Mouse (Mus musculus): ENCODE data around the gene Nod1.
"Not testable (repeated sequence)": the region's sequence is repeated elsewhere in the genome, so short reads cannot be mapped to it uniquely, and the experiment has no call there.

Gene Nod1

DNA sequence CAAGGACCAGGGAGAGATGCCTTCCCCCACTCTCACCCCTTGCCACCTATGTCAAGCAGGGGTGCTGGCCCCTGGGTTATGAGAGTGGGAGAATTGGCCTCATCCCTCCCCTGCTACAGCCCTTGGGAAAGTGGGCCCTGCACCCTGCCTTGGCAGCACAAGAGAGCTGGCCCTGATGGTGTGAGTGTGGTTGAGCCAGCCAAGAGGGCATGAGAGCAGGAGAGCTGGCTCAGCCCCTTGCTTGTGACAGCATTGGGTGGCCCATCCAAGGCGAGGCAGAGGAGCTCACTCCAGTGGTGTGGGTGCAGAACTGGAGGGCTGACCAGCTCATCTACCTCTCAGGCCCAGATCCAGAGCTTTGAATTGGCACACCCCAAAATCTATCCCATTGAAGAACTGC, 3.2 kb upstream of the Nod1 start:
- DNase-seq = no peak

DNA sequence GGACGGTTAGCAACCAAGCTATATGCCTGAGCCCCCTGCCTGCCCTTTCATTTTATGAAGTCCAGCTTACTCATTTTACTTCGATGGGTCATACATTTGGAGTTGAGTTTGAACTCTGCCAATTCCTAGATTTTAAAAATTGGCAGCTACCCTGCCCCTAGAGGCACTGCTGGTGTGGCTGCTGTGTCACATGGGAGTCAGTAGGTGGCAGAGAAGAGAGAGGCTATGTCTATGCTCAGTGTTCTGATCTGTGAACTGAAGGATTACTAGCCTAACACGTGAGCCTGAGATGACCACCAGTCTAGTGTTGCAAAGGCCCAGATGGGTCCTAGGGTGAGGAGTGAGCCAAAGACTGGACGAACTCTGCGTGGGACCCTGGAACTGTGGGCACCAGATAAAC, 2.1 kb upstream of the Nod1 start:
- no peak for DNase-seq

DNA sequence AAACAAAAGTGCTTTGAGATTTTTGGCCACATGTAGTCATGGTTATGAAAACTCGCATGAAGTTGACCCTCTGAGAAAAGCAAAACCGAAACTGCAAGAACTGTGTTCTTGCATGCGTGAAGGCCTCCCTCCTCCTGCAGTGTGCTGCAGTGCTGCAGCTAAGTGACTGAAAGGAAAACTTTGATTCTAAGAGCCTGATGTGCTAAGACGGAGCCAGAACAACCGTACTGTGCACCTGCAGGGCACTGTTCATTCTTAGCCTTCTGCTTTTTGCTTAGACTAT, 458 bp upstream of the Nod1 start:
- no peak for DNase-seq

DNA sequence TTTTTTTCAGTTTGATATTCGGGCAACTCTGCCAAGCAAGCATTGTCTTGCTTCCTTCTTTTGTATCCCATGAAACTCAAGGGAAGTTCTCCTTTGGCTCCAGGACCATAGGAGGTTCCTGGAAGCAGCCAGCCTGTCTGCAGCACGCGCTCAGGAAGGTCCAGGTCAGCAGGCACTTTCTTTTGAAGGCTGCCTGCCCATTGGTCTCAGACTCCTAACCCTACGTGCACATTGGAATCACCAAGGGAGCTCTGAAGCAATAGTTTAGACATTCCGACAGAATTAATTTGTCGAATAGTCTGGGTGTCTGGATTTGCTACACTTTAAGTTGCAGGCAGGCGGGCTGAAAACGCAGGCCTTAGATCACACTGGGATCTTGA, 691 bp downstream of the Nod1 start:
- no peak for DNase-seq

DNA sequence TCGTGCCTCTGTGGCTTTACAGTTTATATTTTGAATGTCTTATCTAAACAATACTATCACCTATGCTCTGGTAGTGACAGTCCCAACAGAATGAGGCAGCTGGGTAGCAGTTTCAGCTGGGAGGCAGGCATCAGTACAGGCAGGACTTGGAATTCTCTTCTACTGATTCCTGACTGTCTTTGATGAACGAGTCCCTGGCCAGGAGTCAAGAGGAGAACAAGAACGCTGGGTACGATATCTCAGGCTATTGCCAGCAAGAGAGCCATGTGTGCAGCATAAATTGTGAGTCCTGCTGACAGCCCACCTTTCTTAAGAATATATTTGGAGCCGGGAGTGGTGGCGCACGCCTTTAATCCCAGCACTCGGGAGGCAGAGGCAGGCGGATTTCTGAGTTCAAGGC, 1.9 kb downstream of the Nod1 start:
- no peak for DNase-seq

DNA sequence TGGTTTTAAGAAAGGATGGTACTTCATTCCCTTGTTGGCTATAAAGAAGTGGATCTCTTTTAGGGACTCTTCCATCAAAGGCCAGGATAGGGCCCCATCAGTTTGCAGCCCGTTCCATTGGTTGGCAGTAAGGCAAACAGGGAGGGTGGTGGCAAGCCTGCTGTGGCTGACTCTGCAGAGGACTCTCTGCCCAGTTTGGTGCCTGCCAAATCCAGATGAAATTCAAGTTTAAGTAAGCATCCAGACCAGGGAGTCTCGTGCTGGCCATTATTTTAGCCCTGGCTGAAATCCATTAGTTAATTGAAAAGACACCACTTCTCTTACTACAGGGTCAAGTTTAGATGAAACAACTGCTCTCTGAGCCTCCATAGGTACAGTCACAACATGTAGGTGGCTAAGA, 2.6 kb downstream of the Nod1 start:
- DNase-seq = no peak

DNA sequence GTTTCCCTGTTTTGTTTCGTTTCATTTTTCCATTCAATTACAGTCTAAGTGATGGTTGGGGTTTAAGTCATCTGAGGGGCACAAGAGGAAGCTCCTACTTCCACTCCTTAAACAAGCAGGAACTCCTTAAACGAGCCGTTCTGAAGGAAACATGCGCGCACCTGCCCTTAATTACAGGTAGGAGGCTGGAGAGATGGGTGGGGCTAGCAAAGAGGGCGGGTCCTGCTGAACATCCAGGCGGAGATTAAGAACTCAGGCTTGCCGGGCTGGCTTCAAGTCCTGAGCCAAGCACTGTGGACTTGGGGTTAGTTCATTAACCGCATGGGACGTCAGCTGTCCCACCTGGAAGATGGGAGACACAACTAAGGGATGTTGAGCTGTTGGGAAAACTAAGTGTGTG, 4.8 kb downstream of the Nod1 start:
- DNase-seq = no peak

DNA sequence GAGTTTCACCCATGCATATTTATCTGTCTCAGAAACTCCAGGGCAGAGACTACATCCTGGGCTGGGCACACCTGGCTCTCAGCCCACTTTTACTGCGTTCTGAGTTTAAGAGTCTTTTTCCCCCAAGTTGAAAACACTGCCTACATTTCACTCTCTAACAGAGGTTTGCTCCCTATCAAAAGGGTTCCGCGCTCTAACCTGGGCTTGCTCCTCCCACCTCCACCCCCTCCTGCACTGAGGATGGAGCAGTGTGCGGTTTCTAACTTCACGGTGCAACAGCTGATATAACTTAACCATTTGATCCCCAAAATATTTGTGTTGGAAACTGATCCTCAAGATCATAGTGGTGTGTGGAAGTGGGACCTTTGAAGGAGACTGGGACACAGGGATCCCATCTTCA, 7.2 kb downstream of the Nod1 start:
- no peak for DNase-seq

DNA sequence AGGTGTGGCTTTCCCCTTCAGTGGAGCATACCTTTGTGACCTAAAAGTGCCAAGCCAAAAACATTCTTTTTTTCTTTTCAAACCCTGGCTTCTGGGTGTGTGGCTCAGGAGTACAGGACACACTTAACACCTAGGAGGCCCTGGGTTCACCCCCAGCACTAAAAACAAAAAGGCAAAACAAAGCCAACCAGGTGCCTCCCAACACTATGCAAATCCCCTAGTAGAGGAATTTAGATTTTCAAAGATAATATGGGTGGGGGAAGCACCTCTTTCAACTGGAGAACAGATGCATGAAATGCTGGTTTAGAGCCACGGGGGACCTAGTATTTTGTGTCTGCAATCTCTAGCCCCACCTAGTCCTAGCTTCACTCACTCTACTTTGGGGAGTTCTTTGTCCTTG, 7.7 kb downstream of the Nod1 start:
- DNase-seq = no peak

DNA sequence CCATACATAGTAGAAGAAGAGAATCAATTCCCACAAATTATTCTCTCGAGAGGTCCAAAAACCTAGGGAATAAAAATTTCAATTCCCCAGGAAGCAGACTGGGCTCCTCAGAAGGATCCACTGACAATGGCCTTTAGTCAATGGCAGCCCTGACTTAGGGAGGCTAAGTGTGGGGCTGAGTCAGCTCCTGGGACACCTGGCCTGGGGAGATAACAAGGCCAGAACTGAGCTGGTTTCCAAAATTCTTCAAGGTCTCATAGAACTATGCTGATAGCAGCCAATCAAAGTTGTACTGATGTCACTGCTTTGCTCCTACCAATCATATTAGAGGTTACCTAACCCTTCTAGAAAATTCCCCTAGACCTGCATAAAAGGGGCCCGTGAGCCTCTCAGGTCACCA, 8.8 kb downstream of the Nod1 start:
- DNase-seq = no peak

DNA sequence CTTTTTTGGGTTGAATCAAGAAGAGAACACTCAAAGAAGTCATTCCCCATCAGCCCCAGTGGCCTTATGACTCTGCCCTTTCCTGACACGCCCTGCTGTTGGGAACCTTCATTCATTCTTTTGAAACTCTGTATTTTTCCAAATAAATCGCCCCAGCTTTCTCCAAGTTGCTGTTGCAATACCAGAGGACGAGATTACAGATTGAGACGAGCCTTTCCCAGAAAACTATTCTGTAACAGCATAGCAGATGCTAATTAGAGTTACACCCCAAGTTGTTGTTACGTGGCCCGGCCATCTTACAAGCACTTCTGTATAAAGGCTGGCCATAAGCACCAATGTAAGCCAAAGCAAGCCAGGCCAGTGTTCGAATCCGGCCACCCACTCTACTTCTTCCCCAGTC, 14.8 kb downstream of the Nod1 start:
- no peak for DNase-seq

DNA sequence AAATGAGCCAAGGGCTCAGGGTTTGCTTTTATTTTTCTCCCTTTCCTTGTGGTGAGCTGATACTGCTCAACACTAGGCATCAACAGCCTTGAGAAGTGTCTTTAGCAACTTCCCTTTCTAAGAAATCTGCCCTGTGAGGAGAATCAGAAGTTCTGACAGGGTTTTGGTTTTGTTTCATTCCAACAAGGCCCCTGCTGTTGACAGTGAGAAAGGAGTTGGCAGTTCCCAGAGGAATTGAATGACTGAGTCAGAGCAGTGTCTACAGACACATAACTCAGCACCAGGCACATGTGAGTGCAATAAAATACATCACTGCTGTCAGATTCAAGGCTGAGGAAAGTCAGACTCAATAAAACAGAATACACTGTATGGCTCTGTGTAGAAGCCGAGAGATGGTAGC, 16.0 kb downstream of the Nod1 start:
- no peak for DNase-seq

DNA sequence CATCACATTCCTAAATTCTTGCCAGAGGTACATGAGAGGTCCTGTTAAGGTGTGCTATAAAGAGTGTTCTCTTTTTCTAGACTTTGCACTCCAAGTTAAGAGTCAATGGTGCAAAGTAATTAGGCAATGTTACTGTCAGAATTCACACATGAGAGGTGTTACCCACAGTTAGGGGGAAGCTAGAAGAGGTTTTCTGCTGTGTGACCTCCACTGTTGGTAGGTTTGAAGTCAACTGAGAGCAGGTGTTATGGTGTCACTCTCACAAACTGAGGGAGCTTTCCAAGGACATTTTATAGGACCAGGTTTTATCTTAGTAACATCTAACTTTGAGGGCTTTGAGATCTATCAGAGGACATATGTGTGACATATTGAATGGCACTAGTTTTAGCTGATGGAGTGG, 16.5 kb downstream of the Nod1 start:
- no peak for DNase-seq

DNA sequence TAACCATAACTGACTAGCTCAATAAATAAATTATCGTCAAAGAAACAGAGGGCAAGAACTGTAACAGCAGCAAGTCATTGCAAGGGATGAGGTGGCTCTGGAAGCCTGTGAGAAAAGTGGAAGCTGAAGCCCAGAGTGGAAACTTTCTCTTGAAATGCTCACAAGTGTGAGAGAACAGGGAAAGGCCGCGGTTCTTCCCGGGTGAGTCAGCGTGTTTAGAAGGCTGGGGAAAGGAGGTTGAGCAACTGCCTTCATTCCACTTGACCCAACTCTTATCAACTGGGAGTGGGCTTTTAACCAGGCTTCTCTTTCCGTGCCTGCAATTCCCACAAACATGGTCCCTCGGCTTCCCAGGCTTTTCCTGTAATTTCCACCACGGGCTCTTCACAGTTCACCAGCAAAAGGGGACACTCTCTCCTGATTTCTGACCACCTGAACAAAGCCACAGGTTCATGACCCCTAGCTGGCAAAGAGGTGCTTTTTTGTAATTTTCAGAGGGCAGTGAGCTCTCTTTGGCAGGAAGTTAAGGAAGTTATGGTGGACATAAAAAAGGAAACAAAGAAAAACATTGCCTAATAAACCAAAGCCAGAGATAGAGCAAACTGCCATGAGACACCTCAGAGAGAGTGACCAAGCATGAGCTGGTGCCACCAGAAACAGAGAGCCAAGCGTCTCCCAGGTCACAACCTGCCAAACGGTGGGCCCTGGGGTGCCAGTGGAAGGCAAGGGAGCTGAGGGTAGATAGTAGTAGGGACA, 17.6 kb downstream of the Nod1 start:
- DNase-seq = no peak

DNA sequence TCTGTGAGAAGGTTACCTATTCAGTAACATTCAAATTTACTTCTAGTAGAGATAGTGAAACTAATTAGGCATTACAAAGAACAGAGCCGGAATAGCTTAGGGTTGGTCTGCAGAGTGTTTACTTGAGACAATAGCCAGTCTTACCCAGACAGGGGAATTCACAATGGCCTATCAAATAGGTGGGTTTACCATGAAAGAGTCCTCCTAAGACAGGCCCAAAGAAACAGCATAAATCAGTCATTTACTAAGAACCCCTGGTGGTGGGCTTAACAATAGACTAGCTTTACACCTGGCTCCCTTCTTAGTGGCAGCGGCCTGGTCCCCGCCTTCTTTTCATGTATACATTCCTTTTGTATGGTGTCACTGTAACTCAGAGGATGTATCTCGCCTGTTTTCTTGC, 19.0 kb downstream of the Nod1 start:
- not testable (repeated sequence) for DNase-seq

DNA sequence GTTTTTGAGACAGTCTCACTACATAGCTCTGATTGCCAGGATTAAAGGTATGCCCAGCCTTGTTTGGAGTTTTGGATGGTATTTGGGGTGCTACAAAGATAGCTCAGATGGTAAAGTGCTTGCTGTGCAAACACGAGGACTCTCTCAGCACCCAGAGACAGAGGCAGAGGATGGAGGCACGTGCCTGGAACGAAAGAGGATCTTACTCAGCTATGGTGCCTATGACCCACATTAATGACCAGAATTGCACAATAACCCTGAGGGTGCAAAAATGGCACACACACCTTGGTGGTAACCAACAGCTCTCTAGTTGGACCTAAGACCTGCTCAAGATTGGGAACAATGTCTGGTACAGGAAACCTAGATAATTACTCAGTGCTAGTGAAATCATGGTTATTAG, 19.9 kb downstream of the Nod1 start:
- DNase-seq = no peak

DNA sequence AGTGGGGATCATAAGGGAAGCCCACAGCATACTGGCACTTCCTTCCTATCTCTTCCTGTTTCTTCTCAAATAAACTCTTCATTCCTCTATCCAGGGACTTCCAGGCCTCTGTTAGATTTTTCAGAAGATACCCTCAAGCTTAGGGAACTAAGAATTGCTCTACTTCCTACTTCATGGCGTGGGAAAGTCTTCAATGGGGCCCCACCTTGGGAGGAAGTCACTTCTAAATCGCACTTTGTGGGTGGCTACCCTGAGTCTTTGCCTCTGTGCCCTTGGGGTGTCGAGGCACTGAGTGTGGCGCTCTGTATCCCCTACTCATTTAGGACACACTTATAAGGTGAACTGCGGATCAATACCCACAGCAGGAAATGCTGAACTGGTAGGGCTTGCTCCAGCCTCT, 23.7 kb downstream of the Nod1 start:
- no peak for DNase-seq

DNA sequence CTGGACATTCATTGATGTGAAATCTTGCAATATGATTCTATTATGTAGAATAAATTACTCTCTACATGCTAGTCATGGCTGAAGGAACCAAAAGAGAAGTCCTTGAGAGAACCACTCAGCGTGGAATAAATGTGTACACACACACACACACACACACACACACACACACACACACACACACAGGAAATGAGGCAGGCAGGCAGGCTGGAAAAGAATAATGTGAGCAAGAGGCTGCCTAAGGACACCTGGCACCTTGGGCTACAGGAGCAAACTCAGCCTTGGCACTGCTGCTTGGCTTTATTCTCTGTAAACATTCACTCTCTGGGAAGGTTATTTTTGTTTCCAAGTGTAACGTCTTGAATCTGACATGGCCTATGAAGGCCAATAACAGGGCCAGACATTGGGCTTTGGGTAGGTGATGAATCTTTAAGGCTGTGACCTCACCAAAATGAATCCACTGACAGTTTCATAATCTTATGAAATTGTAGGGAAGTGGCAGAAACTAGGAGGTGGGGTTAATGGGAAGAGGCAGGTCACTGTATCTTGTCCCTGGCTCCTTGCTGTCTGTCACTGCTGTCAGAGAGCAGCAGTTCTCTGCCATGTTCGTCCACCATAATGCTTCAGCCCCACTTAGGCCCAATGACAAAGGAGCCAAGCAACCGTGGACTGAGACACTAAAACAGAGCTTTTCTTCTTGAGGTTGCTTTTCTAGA, 26.0 kb downstream of the Nod1 start:
- no peak for DNase-seq

DNA sequence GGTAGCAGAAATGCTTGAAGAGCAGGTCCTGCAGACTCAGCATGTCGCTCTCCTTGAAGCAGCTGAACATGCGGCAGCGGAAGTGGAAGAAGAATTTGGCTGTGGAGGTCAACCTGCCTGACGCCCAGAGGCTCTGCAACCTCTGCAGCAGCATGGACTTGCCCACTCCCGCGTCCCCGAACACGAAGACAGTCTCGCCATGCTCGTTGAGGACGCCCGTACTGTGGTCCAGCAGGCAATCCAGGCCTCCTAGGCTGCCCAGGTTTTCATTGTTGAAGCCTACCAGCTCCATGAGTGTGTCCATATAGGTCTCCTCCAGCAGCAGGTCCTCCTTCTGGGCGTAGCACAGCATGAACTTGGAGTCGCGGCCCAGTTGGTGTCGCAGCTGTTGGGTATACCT, 27.9 kb downstream of the Nod1 start:
- no peak for DNase-seq

DNA sequence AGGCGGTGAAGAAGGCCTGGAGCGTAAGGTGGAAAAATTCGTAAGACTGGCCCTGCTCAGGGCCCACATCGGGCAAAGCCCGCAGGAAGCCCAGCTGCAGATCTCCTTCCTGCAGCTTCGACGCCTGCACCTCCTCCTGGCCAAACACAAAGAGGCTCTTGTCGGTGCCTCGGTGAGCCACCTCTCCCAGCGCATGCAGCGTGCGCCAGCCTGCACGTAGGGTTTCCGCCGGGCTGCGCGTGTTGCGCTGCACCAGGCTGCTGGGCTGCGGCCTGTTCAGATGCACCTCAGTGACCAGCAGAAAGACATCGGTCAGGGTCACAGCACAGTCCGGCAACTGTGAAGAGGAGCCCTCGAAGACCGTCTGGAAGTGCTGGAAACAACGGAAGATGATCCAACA, 28.7 kb downstream of the Nod1 start:
- DNase-seq = no peak

DNA sequence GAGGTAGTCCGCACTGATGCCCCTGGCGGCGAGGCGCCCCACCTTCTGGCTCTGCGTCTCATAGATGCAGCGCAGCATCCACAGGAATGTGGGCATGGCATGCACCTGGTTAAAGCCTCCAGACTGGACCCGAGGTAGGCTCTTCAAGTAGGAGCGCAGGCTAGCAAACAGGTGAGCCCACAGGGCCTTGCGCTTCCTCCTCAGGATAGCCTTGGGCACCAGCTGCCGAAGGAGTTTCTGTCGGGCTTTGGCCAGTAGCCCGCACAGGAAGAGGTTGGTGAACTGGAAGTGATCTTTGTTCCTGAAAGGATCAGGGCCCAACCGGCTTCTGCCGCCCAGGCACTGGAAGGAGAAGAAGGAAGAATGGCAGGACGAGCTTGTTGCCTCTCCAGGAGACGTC, 29.1 kb downstream of the Nod1 start:
- no peak for DNase-seq

DNA sequence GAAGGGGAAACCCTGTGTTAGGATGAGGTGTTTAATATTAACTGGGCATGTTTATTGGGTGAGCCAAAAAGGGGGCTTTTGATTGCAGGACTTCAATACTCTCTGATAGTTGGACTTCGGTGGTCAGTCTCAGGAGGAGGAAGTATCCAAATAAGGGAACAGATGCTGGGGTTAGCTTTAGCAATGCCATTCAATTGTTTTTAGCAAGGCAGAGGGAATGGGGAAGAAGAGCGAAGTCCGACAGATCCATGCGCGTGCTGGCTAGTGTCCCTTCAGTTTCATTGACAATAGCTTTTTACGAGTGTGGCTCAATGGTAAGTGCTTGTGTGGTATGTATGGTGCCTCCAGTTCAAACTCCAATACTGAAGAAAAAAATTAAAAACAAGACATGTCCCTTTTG, 31.3 kb downstream of the Nod1 start:
- no peak for DNase-seq

DNA sequence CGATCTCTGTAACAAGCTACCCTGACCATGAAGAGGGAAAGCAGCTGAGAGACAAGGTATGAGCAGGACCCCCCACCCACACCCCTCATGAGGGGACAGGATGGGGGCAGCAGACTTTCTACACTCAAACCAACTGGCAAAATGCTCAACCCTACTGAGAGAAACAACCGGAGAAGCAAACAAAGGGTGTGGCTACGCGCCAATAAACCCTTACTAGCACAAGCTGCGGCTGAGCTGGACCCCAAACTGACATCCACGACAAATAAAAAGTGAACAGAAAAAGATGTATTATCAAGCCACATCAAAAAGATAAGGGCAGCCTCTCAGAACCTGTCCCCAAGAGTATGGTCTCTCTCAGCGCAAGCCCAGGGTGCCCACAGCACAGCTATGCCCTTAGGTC, 32.3 kb downstream of the Nod1 start:
- no peak for DNase-seq

DNA sequence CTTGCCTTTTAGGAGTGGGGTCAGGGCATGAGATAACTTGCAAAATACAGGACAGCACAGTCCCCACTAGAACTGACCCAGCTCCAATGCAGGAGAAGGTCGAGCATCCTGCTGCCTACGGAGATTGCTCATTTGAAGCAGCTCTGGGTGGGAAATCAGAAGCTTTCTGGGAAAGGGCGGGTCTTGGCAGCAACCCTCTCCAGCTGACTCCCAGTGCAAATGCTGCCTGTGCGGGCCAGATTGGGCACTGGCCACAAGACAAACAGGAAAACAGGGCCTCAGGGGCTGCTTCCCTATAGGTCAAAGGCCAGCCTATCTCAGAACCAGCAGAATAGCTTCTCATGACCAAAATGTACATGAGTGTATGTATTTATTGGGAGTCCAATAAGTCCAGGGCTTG, 32.8 kb downstream of the Nod1 start:
- DNase-seq = no peak

DNA sequence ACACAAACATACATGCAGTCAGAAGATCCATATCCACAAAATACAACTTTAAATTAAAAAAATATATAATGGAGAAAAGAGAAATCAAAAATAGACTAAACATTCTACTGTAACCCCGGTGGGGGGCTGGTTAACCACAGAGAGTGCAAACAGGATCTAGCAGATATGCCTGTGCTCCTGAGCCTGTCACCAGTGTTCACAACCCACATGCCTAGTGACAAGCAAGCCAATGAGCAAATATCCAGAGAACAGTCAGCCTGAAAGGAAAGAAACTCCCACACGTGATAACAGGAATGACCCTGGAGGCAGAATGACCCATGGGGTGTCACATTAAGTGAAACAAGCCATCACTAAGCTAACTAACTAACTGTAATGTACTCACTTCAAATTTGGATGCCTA, 35.9 kb downstream of the Nod1 start:
- DNase-seq = no peak

All from right cerebral cortex, postnatal 14 days (tissue).